Mouse (Mus musculus): ENCODE measurements at regions not wholly inside any gene's neighbourhood (a gene's known extent, or its start where the extent isn't known, plus 50 kb on each side); places are given as distances from the start of the nearest gene placed in this dataset.

- no peak for TF ChIP-seq CTCF (conservative IDR thresholded peaks at IDR 0.05; ENCODE audit: low read length)
- no peak for TF ChIP-seq NANOG (IDR thresholded peaks at IDR 0.05; ENCODE audit: borderline replicate concordance, low read length)
- no peak for TF ChIP-seq POU5F1 (IDR thresholded peaks at IDR 0.05; ENCODE audit: borderline replicate concordance, low read length)
Measured at GRCm38 (mm10) chr9:43568851-43569250, 174.9 kb upstream of the Nectin1 start.
